Mouse (Mus musculus) skeletal muscle tissue, postnatal 0 days (tissue): Measurements from ENCODE around the gene Rbm18. TPM values are rescaled to one million over a fixed set of nuclear protein-coding genes. Genes with fewer than 3 reads are reported as not detected.

ENCODE experiments used
- polyA plus RNA-seq: library from polyadenylated mRNA; unstranded; fragments of >200 nt; fragmentation: Nextera tagmentation; extraction: Ambion mirVana; gene quantifications from 2 replicates; pipeline ENCODE4 v1.2.1, GENCODE M21; 2015

The Rbm18 gene
- 44.7 and 46.7 TPM in 2 replicates for polyA plus RNA-seq

DNA sequence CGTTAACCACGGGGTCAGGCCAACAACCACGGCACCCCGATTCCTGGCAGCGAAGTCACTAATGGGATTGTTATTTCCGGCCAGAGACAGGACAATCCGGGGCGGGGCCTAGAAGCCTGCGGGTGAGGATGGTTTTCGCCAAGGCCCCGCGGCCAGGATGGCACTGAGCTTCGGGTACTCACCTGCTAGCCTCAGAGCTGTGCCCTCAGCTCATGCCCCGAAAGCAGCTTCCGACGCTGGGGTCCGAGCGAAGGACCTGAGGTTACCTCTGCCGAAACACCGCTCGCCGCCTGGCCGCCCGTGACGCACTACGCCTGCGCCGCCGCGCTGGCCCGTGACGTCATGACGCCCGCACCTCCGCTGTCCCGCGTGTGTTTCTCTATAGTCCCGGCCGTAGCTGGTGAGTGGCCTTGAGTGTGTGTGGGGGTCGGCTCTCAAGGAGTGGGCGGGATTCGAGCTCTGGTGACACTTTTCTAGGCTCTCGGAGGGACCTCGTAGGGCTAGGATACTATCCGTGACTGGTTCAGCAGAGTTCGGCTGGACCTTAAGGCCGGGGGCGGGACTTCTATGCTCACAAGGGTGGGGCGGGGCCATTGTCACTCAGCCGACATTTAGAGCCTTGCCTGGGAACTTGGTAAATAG is at the start of gene Rbm18, which contains the start of gene Mrrf:
Gene Rbm18, minus strand, starts transcription at position 474 of the 642 bp plus-strand sequence.
Gene Mrrf, plus strand, starts transcription at position 90 of the 642 bp plus-strand sequence.

DNA sequence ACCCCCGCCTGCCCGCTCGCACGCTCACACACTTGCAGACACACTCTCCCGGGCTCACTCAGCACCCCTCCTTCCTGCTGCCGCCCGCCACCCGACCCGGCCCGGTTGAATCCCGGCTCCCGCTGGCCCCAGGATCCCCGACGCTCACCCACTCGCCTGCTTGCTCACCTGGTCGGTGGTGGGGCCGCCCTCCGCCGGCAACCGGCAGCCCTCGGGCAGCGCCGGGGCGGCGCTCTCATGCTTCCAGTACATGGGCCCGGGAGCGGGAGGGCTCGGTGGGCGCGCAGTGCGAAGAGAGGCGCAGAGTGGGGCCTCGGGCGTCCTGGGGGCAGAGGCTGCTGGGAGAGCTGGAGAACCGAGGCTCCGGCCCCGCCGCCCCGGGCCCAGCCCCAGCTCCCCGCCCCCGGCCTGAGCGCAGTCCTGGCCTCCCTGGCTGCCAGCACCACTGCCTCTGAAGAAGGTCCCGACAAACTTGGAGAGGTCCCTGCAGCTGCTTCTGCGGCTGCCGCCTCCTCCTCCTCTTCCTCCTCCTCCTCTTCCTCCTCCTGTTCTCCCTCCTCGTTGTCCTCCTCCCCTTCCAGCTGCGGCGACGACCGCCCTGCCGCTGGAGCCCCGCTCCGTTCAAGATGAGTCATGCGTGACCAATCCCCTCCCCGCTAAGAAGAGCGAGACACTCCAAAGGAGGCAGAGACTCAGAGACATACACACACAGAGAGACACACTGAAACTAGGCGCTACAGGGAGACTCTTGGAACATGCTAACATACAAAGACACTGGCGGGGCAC is 31.4 kb downstream of the Rbm18 start, which contains the start of gene Lhx6:
Gene Lhx6, minus strand, starts transcription at position 453 of the 786 bp plus-strand sequence.

Other genes starting within 250 kb of the Rbm18 start
- gene Ttll11, start 156.9 kb downstream of the Rbm18 start, polyA plus RNA-seq, result 1.7 and 1.9 TPM in 2 replicates
- gene Ndufa8, start 87.4 kb downstream of the Rbm18 start, polyA plus RNA-seq, result 440 and 467 TPM in 2 replicates
- gene Morn5, start 87.3 kb downstream of the Rbm18 start, polyA plus RNA-seq, result not detected in 2 replicates
- 1.6 and 2.1 TPM in 2 replicates for gene Lhx6, start 31.4 kb downstream of the Rbm18 start, polyA plus RNA-seq
- 23.9 and 28.4 TPM in 2 replicates for gene Mrrf, start 384 bp downstream of the Rbm18 start, polyA plus RNA-seq
- 5.2 and 7.5 TPM in 2 replicates for gene Ptgs1, start 93.7 kb upstream of the Rbm18 start, polyA plus RNA-seq
- not detected in 2 replicates for gene Olfr338, start 236.7 kb upstream of the Rbm18 start, polyA plus RNA-seq